Mouse (Mus musculus): ENCODE results near the gene Lats2.
"Not testable (repeated sequence)": the region's sequence is repeated elsewhere in the genome, so short reads cannot be mapped to it uniquely, and the experiment has no call there.

The Lats2 gene

GRCm38 (mm10) chr14:57695550-57695949, 62.6 kb downstream of the Lats2 start:
- DNase-seq (ENCODE audit: low spot score in 2 of 2) = no peak

GRCm38 (mm10) chr14:57694246-57694645, 63.9 kb downstream of the Lats2 start:
- DNase-seq (ENCODE audit: low spot score in 2 of 2) = no peak

GRCm38 (mm10) chr14:57692517-57693130, 65.6 kb downstream of the Lats2 start:
- no peak for DNase-seq (ENCODE audit: low spot score in 2 of 2)

GRCm38 (mm10) chr14:57691316-57691715, 66.9 kb downstream of the Lats2 start:
- DNase-seq (ENCODE audit: low spot score in 2 of 2) = no peak

- no peak for DNase-seq (ENCODE audit: low spot score in 2 of 2)
Measured at GRCm38 (mm10) chr14:57690681-57691080, 67.5 kb downstream of the Lats2 start.

GRCm38 (mm10) chr14:57688066-57688465, 70.1 kb downstream of the Lats2 start:
- not testable (repeated sequence) for DNase-seq (ENCODE audit: low spot score in 2 of 2)

GRCm38 (mm10) chr14:57687441-57687840, 70.7 kb downstream of the Lats2 start:
- no peak for DNase-seq (ENCODE audit: low spot score in 2 of 2)

GRCm38 (mm10) chr14:57686647-57687046, 71.5 kb downstream of the Lats2 start:
- no peak for DNase-seq (ENCODE audit: low spot score in 2 of 2)

GRCm38 (mm10) chr14:57684579-57684978, 73.6 kb downstream of the Lats2 start:
- peak in 1 of 2 experiments; percentile 47 for DNase-seq (ENCODE audit: low spot score in 2 of 2)

- no peak for DNase-seq (ENCODE audit: low spot score in 2 of 2)
Measured at GRCm38 (mm10) chr14:57682751-57683150, 75.4 kb downstream of the Lats2 start.

- DNase-seq (ENCODE audit: low spot score in 2 of 2) = peak; percentile 33 to 87
Measured at GRCm38 (mm10) chr14:57679958-57680535, 78.1 kb downstream of the Lats2 start.

- DNase-seq (ENCODE audit: low spot score in 2 of 2) = no peak
Measured at GRCm38 (mm10) chr14:57679523-57679922, 78.7 kb downstream of the Lats2 start.

- no peak for DNase-seq (ENCODE audit: low spot score in 2 of 2)
Measured at GRCm38 (mm10) chr14:57675481-57675880, 82.7 kb downstream of the Lats2 start.

GRCm38 (mm10) chr14:57665628-57665950, 92.6 kb downstream of the Lats2 start:
- DNase-seq (ENCODE audit: low spot score in 2 of 2) = no peak

- peak; percentile 43 to 76 for DNase-seq (ENCODE audit: low spot score in 2 of 2)
Measured at GRCm38 (mm10) chr14:57664822-57665627, 93.2 kb downstream of the Lats2 start, which contains the start of gene Xpo4. TSS of gene Xpo4 (minus strand) at chr14:57665430.

- no peak for DNase-seq (ENCODE audit: low spot score in 2 of 2)
Measured at GRCm38 (mm10) chr14:57664311-57664821, 93.8 kb downstream of the Lats2 start.

GRCm38 (mm10) chr14:57663630-57664029, 94.6 kb downstream of the Lats2 start:
- DNase-seq (ENCODE audit: low spot score in 2 of 2) = no peak

GRCm38 (mm10) chr14:57658301-57658700, 99.9 kb downstream of the Lats2 start:
- no peak for DNase-seq (ENCODE audit: low spot score in 2 of 2)

- no peak for DNase-seq (ENCODE audit: low spot score in 2 of 2)
Measured at GRCm38 (mm10) chr14:57657500-57657899, 100.7 kb downstream of the Lats2 start.

- not testable (repeated sequence) for DNase-seq (ENCODE audit: low spot score in 2 of 2)
Measured at GRCm38 (mm10) chr14:57656519-57656918, 101.7 kb downstream of the Lats2 start.

- no peak for DNase-seq (ENCODE audit: low spot score in 2 of 2)
Measured at GRCm38 (mm10) chr14:57649501-57649900, 108.7 kb downstream of the Lats2 start.

GRCm38 (mm10) chr14:57646155-57646554, 112.0 kb downstream of the Lats2 start:
- no peak for DNase-seq (ENCODE audit: low spot score in 2 of 2)

Measured in left cerebral cortex, adult 9 months (tissue).